Mouse (Mus musculus) hindbrain, embryonic 16.5 days (tissue): ENCODE measurements at regions not wholly inside any gene's neighbourhood (a gene's known extent, or its start where the extent isn't known, plus 50 kb on each side); places are given as distances from the start of the nearest gene placed in this dataset.

ENCODE experiments used
- ATAC-seq: fragments of 200-750 bp; cut with Nextera tagmentation; 2 replicates; pipeline ENCODE4 v1.8.0; 2017; ENCODE audit warnings: moderate TSS enrichment, moderate library complexity
- H3K27ac ChIP-seq: fragments of 300-500 bp; sonication (generic); 2 replicates; pipeline ENCODE4 v1.5.1; 2014; ENCODE audit warnings: low read depth, mild to moderate bottlenecking, control low read depth, low read length, moderate library complexity
- H3K27me3 ChIP-seq: fragments of 300-500 bp; sonication (generic); replicated peaks from 2 replicates; pipeline ENCODE4 v1.6.1; 2014; ENCODE audit warnings: low read length; ENCODE audit not compliant: control insufficient read depth, insufficient read depth
- H3K36me3 ChIP-seq: fragments of 300-500 bp; sonication (generic); 2 replicates; pipeline ENCODE4 v1.6.1; 2014; ENCODE audit warnings: mild to moderate bottlenecking, low read length, moderate library complexity, mixed read lengths; ENCODE audit not compliant: control insufficient read depth, insufficient read depth
- H3K4me1 ChIP-seq: fragments of 300-500 bp; sonication (generic); 2 replicates; pipeline ENCODE4 v1.6.1; 2014; ENCODE audit warnings: low read depth, low read length; ENCODE audit not compliant: control insufficient read depth, insufficient read depth
- H3K4me2 ChIP-seq: fragments of 300-500 bp; sonication (generic); 2 replicates; pipeline ENCODE4 v1.6.1; 2014; ENCODE audit warnings: mild to moderate bottlenecking, low read length, control low read depth, moderate library complexity
- H3K4me3 ChIP-seq: fragments of 300-500 bp; sonication (generic); 2 replicates; pipeline ENCODE4 v1.5.1; 2014; ENCODE audit warnings: mild to moderate bottlenecking, low read length, control low read depth, moderate library complexity
- H3K9ac ChIP-seq: fragments of 300-500 bp; sonication (generic); 2 replicates; pipeline ENCODE4 v1.6.1; 2014; ENCODE audit warnings: low read depth, mild to moderate bottlenecking, control low read depth, low read length, moderate library complexity
- H3K9me3 ChIP-seq: fragments of 300-500 bp; sonication (generic); 2 replicates; pipeline ENCODE4 v1.6.1; 2014; ENCODE audit warnings: mild to moderate bottlenecking, low read length, moderate library complexity; ENCODE audit not compliant: control insufficient read depth
- WGBS: fragments of 180-500 bp; shearing (Covaris S2); extraction: QIAGEN DNeasy Blood & Tissue Kit; methylation state at CpG from one replicate; pipeline ENCODE4 v1.1.7; 2014; 5-methylcytosine and 5-hydroxymethylcytosine counted together

DNA sequence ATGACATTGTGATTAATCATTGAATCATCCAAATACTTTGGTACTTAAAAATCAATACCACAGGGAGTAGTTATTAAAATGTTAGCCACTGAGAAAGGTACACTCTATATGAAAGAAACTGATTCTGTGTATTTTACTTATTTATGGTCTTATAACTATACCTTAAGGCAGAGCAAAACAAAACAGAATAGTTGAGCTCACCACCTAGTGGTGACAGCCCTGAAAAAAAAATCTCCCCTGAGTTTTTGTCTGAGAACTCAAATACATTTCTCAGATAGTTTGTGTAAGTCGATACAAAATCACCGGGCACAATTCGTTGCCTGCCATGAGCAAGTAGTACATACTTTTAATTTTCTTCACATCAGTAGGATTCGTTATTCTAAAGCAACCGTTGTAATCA lies 156.7 kb upstream of the Ccdc54 start:
- Histone ChIP-seq H3K4me3 (no peak overlapping the region), H3K4me1 (no peaks in the 10 kb centered on the region), H3K27ac (no peak overlapping the region), H3K9me3 (no peaks in the 10 kb centered on the region), H3K27me3 (no peaks in the 10 kb centered on the region), H3K9ac (no peak overlapping the region), H3K36me3 (no peaks in the 10 kb centered on the region), H3K4me2 (no peak overlapping the region)
- no peak for ATAC-seq
- WGBS: 95% methylated on average over 5 of the region's 5 CpGs

DNA sequence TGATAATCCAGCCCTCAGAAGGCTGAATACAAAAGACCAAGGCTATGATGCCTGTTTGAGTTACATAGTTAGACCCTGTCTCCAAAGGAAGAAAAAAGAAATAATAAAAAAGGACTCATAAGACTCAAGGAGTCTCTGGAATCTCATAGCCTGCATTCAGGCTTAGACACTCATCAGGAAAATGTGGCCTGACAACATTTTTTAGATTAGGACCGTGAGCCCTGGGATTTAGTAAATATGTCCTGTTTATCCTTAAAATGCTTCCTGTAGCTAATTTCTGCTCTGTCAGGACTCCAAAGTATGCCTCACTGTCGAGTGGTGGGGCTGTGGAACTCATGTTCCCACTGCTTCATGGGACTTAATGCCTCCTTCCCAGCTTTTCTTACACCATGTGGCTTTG lies 154.8 kb upstream of the Ccdc54 start:
- no peaks in the 10 kb centered on the region for H3K9me3 ChIP-seq
- H3K4me2 ChIP-seq: no peak overlapping the region
- ATAC-seq: no peak
- no peak overlapping the region for H3K9ac ChIP-seq
- H3K4me1 ChIP-seq: no peaks in the 10 kb centered on the region
- H3K36me3 ChIP-seq: no peaks in the 10 kb centered on the region
- no peaks in the 10 kb centered on the region for H3K27me3 ChIP-seq
- no peak overlapping the region for H3K27ac ChIP-seq
- 75% methylated on average over 2 of the region's 2 CpGs for WGBS
- H3K4me3 ChIP-seq: no peak overlapping the region

DNA sequence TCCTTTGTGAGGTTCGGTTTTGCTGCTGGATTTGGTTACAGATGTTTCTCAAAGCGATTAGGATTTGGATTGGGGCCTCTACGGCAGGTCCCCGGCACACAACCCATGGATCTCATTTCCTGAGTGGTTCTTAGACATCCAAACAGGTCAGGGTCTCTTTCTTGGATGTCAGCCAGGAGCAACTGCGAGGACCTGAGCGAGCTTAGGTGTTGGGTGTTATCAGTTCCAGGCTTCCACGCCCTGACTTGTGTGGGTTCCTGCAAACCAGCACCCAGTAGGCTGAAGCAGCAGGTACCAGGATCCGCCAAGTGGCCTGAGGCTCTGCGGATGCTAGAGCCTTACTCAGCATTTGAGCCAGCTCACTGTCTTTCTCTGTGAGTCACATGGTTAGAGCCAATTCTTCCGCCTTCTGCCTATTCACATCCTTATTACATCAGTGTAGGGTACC lies 146.5 kb upstream of the Ccdc54 start:
- H3K4me3 ChIP-seq: peak overlapping the region; percentile 43
- peaks cover 2% of the 10 kb centered on the region; the same call in 1 of the 2 replicates for H3K4me1 ChIP-seq
- ATAC-seq: no peak
- 29% methylated on average over 10 of the region's 10 CpGs for WGBS
- no peak overlapping the region for H3K27ac ChIP-seq
- H3K4me2 ChIP-seq: peak overlapping the region; percentile 48
- H3K9ac ChIP-seq: peak overlapping the region; percentile 24
- H3K27me3 ChIP-seq: no peaks in the 10 kb centered on the region
- H3K36me3 ChIP-seq: no peaks in the 10 kb centered on the region
- H3K9me3 ChIP-seq: no peaks in the 10 kb centered on the region

DNA sequence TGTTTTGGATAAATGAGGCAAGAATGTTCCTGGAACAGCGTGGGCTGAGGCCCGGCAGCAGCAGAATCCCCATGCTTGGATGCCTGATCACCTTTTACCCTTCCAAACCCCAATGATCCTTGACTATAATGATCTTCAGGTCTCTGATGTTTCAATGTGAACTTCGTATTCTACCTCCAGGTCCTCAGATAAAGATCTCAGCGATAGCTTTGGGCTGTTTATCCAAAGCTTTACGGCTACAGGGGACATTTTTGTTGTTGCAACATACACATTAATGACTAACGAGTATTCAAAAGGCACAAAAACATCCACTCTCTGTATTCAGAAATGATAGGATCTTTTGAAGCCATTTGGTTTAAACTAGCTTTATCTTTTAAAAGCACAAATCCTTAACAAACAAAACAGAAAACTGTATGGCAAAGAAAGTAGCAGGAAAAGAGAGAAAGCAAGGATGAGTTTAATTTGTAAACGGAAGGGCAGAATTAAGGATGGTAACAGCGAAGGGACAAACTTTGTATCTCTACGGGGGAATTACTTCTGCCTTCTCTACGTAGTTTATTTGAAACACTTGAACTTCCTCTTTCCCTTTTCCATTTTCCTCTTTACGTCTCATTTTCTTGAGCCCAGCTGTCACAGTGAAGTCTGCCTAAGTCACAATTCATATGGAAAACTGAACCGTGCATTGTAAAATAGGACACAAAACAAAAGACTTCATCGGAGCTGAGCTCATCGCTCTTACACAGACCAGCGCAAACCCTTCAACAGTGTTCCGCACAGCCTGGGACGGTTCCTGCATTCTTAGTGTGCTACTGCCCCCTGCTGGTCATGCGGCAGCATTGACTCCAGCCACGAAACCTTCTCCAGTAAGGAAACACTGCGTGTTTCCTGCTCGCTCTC lies 145.4 kb upstream of the Ccdc54 start:
- H3K4me3 ChIP-seq: peak overlapping the region; percentile 43
- H3K9ac ChIP-seq: peak overlapping the region; percentile 49
- peaks cover 3% of the 10 kb centered on the region for H3K4me1 ChIP-seq
- H3K27ac ChIP-seq: no peak overlapping the region
- no peaks in the 10 kb centered on the region for H3K36me3 ChIP-seq
- H3K27me3 ChIP-seq: no peaks in the 10 kb centered on the region
- H3K4me2 ChIP-seq: peak overlapping the region; percentile 48
- peak; percentile 89 for ATAC-seq
- H3K9me3 ChIP-seq: no peaks in the 10 kb centered on the region
- 12% methylated on average over 21 of the region's 21 CpGs for WGBS

DNA sequence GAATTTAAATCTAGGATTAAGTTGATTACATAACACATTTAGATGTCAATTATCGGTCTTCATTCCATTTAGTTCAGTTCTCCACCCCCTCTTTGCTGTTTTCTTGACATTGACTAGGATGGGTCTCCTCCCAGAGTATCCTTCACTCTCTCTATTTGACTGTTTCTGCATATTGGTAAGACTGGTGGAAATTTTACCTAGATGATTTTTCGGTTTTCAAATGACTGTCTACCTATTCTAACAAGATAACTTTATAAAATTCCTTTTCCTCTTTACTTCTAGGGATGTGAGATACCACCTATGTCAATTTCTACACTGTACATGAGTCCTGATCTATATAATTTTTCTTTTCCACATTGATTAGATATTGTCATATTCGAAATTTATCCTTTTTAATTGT lies 142.4 kb upstream of the Ccdc54 start:
- no peaks in the 10 kb centered on the region for H3K36me3 ChIP-seq
- no peak overlapping the region for H3K9ac ChIP-seq
- H3K27me3 ChIP-seq: no peaks in the 10 kb centered on the region
- H3K4me1 ChIP-seq: peaks cover 5% of the 10 kb centered on the region
- no peak overlapping the region for H3K4me2 ChIP-seq
- no peak for ATAC-seq
- H3K9me3 ChIP-seq: no peaks in the 10 kb centered on the region
- no peak overlapping the region for H3K4me3 ChIP-seq
- WGBS: 94% methylated on average over 3 of the region's 3 CpGs
- H3K27ac ChIP-seq: no peak overlapping the region

DNA sequence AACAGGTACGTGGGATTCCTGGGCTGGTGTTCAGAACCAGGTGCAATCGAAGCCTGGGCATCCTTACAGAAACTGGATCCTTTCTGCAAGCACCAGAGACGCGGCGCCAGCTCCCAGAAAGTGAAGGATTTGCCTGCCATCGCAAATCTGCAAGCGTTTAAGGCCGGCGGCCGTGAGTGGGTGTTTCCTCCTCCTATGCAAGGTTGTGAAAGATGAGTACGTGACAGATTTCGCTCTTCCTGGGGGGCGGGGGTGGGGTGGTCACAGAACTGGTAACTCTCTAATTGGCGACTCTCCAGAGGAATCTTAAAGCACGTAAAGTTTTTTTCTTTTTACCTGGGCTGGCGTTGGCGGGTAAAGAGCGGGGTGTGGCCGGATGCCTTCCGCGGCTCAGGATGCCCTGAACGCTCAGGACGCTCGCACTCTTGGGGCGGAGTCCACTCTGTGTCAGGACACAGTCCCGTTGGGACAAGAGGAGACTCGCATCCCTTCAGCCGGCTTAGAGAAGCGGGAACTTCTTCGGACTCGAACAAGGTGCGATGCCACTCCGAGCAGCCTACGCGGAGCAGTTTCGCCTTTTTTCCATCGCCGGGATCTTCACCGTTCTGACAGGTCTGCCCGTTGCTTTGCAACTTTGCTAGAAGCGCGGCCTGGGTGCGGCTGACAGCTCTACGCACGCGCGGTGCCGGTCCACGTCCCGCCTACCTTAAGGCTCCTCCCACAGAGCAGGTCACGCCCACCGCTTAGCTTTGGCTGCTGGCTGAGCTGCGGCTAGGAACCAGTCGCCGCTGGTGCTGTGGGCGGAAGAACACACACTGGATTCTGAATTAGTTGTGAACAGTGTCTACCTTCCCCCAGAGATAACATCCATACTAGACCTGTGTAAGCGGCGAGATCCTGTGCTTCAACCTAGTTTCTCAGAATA lies 141.4 kb upstream of the Ccdc54 start:
- Histone ChIP-seq H3K4me3 (peak overlapping the region; percentile 83), H3K36me3 (no peaks in the 10 kb centered on the region), H3K4me2 (peak overlapping the region; percentile 93), H3K9ac (peak overlapping the region; percentile 71), H3K9me3 (no peaks in the 10 kb centered on the region), H3K27me3 (no peaks in the 10 kb centered on the region), H3K4me1 (peaks cover 4% of the 10 kb centered on the region), H3K27ac (peak overlapping the region; percentile 46)
- peak; percentile 97 for ATAC-seq
- WGBS: under 1% methylated on average over 58 of the region's 58 CpGs

DNA sequence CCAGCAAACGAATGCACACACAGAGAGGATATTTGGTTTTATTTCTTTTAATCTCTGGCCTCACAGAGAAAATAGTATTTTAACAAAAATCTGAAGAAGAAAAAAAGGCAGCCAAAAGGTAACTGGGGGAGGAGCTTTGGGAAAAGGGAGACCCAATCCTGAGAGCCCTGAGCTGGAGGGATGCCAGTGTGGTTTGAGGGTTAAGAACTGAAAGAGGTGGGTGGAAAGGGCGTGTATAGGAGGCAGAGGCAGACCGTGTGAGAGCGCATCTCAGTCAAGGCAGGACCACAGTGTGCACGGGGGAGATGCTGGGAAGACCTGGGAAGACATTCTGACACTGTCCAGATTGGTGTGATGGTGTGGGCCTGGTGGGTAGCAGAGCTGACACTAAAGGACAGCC lies 138.4 kb upstream of the Ccdc54 start:
- Histone ChIP-seq H3K27ac (no peak overlapping the region), H3K4me3 (no peak overlapping the region), H3K36me3 (no peaks in the 10 kb centered on the region), H3K9ac (no peak overlapping the region), H3K9me3 (no peaks in the 10 kb centered on the region), H3K4me1 (peaks cover 3% of the 10 kb centered on the region), H3K4me2 (no peak overlapping the region), H3K27me3 (no peaks in the 10 kb centered on the region)
- no peak for ATAC-seq
- 56% methylated on average over 5 of the region's 5 CpGs for WGBS

DNA sequence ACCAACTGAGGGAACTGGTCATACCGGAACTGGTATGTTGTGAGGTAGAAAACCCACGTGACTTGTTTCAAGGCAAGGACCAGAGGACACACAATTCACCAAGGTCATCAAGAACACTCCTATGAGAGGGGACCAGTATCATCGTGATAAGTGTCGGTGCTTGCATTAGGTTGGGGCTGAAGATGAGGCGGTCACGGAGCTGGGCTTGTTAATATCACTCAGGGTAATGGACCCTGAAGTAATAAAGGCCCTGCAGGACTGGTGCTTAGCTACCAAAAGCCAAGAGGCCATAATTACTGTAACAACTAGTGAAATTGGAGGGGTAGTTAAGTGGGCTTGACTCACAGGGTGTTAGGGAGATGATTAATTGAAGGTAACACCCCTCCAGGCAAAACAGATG lies 132.2 kb upstream of the Ccdc54 start:
- no peaks in the 10 kb centered on the region for H3K27me3 ChIP-seq
- no peak overlapping the region for H3K27ac ChIP-seq
- H3K4me1 ChIP-seq: no peaks in the 10 kb centered on the region
- 0 out of 2 replicates have a peak, but pooled peaks have one; percentile 11 for ATAC-seq
- H3K36me3 ChIP-seq: no peaks in the 10 kb centered on the region
- 81% methylated on average over 6 of the region's 6 CpGs for WGBS
- H3K9me3 ChIP-seq: no peaks in the 10 kb centered on the region
- H3K4me2 ChIP-seq: no peak overlapping the region
- H3K9ac ChIP-seq: no peak overlapping the region
- no peak overlapping the region for H3K4me3 ChIP-seq
